15 mouse cellular contexts compared by ENCODE assay signal in the genomic region with DNA sequence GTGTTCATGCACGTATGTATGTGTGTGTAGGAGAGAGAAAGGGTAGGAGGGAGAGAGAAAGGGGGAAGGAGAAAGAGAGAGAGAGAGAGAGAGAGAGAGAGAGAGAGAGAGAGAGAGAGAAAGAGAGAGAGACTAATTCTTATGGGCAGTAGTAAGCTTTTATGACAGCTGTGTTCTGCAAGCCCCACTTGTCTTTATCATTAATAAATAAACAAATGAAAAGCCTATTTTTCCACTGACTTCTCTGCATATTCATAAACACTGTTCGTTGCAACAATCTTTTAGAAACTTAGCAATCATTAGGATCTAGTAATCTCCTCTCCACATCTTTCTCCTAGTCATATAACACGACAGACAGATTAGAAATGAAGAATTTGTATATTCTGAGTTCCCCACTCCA.
"Had no signal": no experiment of that assay in that cellular context is flagged by ENCODE, and none has a peak within 500 bp of the region (broad histone marks: within the 10 kb centered on the region; RNA-seq: fewer than 3 reads in every experiment).

No protein-coding gene starts in this region.

- H3K36me3 ChIP-seq: limb, embryonic 15.5 days; liver, embryonic 12.5 days; midbrain, embryonic 13.5 days; midbrain, embryonic 15.5 days; neural tube, embryonic 12.5 days; stomach, embryonic 15.5 days had no signal

- H3K4me3 ChIP-seq: limb, embryonic 15.5 days; liver, embryonic 12.5 days; megakaryocyte, embryonic 14.5 days; midbrain, embryonic 13.5 days; midbrain, embryonic 15.5 days; neural tube, embryonic 12.5 days; stomach, embryonic 15.5 days had no signal

- H3K9me3 ChIP-seq: limb, embryonic 15.5 days; liver, embryonic 12.5 days; megakaryocyte, embryonic 14.5 days; midbrain, embryonic 13.5 days; midbrain, embryonic 15.5 days; neural tube, embryonic 12.5 days; stomach, embryonic 15.5 days had no signal

- H3K9ac ChIP-seq: limb, embryonic 15.5 days; liver, embryonic 12.5 days; liver, embryonic 14.5 days; midbrain, embryonic 13.5 days; midbrain, embryonic 15.5 days; neural tube, embryonic 12.5 days; stomach, embryonic 15.5 days had no signal

- H3K27me3 ChIP-seq: limb, embryonic 15.5 days; liver, embryonic 12.5 days; megakaryocyte, embryonic 14.5 days; midbrain, embryonic 13.5 days; midbrain, embryonic 15.5 days; neural tube, embryonic 12.5 days; stomach, embryonic 15.5 days had no signal

- ATAC-seq: liver, embryonic 12.5 days; midbrain, embryonic 13.5 days; midbrain, embryonic 15.5 days had no signal

- H3K4me1 ChIP-seq: limb, embryonic 15.5 days; liver, embryonic 12.5 days; megakaryocyte, embryonic 14.5 days; midbrain, embryonic 13.5 days; midbrain, embryonic 15.5 days; neural tube, embryonic 12.5 days; stomach, embryonic 15.5 days had no signal

- H3K27ac ChIP-seq: limb, embryonic 15.5 days; liver, embryonic 12.5 days; liver, embryonic 14.5 days; macrophage; midbrain, embryonic 13.5 days; midbrain, embryonic 15.5 days; neural tube, embryonic 12.5 days; stomach, embryonic 15.5 days; stomach, postnatal 0 days had no signal

- H3K4me2 ChIP-seq: limb, embryonic 15.5 days; liver, embryonic 12.5 days; midbrain, embryonic 11.5 days; midbrain, embryonic 13.5 days; midbrain, embryonic 15.5 days; neural tube, embryonic 12.5 days; stomach, embryonic 15.5 days had no signal

- DNase-seq: right cerebral cortex, postnatal 14 days; thymus, adult 2 months; thymus, postnatal 25 days; thymus, postnatal 4 days had no signal
